ENCODE assay signal across 9 mouse cellular contexts in the genomic region with DNA sequence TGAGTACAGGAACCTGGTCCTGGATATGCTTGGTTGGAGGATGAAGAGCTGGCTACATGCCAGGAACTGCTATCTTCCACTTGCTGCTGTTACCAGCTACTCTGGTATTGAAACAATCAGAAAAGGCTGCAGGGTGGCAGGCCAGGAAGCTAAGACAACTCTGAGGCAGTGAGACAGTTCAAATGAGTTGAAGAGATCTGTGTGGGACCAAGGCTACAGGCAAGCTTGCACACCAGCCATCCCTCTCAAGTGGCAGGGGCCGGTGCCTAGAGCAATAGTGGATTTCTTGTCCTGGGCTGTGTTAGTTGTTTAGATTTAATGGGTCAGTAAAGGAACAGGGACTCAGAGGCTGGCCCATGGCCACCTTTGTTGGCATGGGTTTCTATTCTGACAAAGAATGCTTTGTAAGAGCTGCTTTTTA. TPM values are rescaled to one million over a fixed set of nuclear protein-coding genes. Genes with fewer than 3 reads are reported as not detected.
DNase-seq lines count a peak whose midpoint lies in the region; ATAC-seq and TF ChIP-seq lines count a peak whose summit lies in the region.
"Had no signal": no experiment of that assay in that cellular context is flagged by ENCODE, and none has a peak within 500 bp of the region (broad histone marks: within the 10 kb centered on the region; RNA-seq: fewer than 3 reads in every experiment).

No protein-coding gene starts in this region.

- TF ChIP-seq CTCF in brain, embryonic 14.5 days (IDR thresholded peaks at IDR 0.05; ENCODE audit: borderline replicate concordance, extremely low read depth, insufficient read depth, insufficient read length): no peak

- no peak overlapping the region for H3K4me3 ChIP-seq in embryonic facial prominence, embryonic 15.5 days (replicated peaks)
- H3K4me3 ChIP-seq: liver, embryonic 13.5 days had no signal

- peaks cover 95% of the 10 kb centered on the region for H3K36me3 ChIP-seq in embryonic facial prominence, embryonic 15.5 days

- H3K4me1 ChIP-seq in embryonic facial prominence, embryonic 15.5 days: no peaks in the 10 kb centered on the region
- H3K4me1 ChIP-seq: liver, embryonic 13.5 days had no signal

- no peaks in the 10 kb centered on the region for H3K9me3 ChIP-seq in embryonic facial prominence, embryonic 15.5 days (replicated peaks)
- H3K9me3 ChIP-seq: liver, embryonic 13.5 days had no signal

- ATAC-seq in embryonic facial prominence, embryonic 15.5 days (ENCODE audit: insufficient number of reproducible peaks, low FRiP score, low TSS enrichment, low read depth): no peak

- H3K4me2 ChIP-seq in embryonic facial prominence, embryonic 15.5 days (replicated peaks): no peak overlapping the region
- H3K4me2 ChIP-seq: liver, embryonic 13.5 days had no signal

- peak overlapping the region; percentile 48; the same call in 1 of the 2 replicates for H3K27ac ChIP-seq in embryonic facial prominence, embryonic 15.5 days (replicated peaks)
- H3K27ac ChIP-seq: liver, embryonic 13.5 days had no signal

- 81% methylated on average over 1 of the region's 1 CpGs for WGBS in embryonic facial prominence, embryonic 15.5 days

- no peaks in the 10 kb centered on the region for H3K27me3 ChIP-seq in embryonic facial prominence, embryonic 15.5 days
- H3K27me3 ChIP-seq: liver, embryonic 13.5 days had no signal

- DNase-seq in left cerebral cortex, postnatal 4 days: peak; percentile 25
- no peak for DNase-seq in left cerebral cortex, adult 18-20 months (ENCODE audit: low spot score in 2 of 2)
- peak; percentile 82 for DNase-seq in brain, embryonic 14.5 days (ENCODE audit: low read depth)
- DNase-seq in kidney, postnatal 36 days: peak; percentile 24 to 45
- DNase-seq in urinary bladder, postnatal 4 days (ENCODE audit: low spot score in 2 of 2): no peak
- DNase-seq in thymus, postnatal 14 days: no peak
- no peak for DNase-seq in gastrocnemius, postnatal 36 days
- DNase-seq: liver, embryonic 13.5 days had no signal

- TF ChIP-seq POLR2A in brain, embryonic 14.5 days (IDR thresholded peaks at IDR 0.05; ENCODE audit: borderline replicate concordance, extremely low read depth, insufficient read depth, insufficient read length, poor library complexity, severe bottlenecking): no peak

- intact Hi-C loops in left cerebral cortex, postnatal 4 days (cut with DNase I): no loop called here
- intact Hi-C loops in gastrocnemius, postnatal 36 days (cut with DNase I): no loop called here

- no peak overlapping the region for H3K9ac ChIP-seq in embryonic facial prominence, embryonic 15.5 days
- H3K9ac ChIP-seq: liver, embryonic 13.5 days had no signal

RNA-seq across cellular contexts. Expression of a gene that starts 54.1 kb away (rescaled TPM):
- total RNA-seq in left cerebral cortex, postnatal 4 days (2021): 100 to 1,000 TPM; 194 to 205 TPM
- total RNA-seq in left cerebral cortex, adult 18-20 months (2021): 10 to 100 TPM; 88.7 to 93.5 TPM
- 203 TPM in 2 replicates for polyA plus RNA-seq in brain, embryonic 14.5 days (2012; rRNA removed)
- 39.6 and 40.2 TPM in 2 replicates for polyA plus RNA-seq in embryonic facial prominence, embryonic 15.5 days (2015; fragmentation: Nextera tagmentation; extraction: Ambion mirVana)
- total RNA-seq in gastrocnemius, postnatal 36 days (2021): 10 to 100 TPM; 14.7 to 20.4 TPM

Comparison
In these comparisons a context has a peak if more than half of its experiments do, and no peak if none do; other contexts are left out.
1. DNase-seq: peak in left cerebral cortex, postnatal 4 days (single experiment), brain, embryonic 14.5 days (single experiment) and kidney, postnatal 36 days (2 of 2); none in left cerebral cortex, adult 18-20 months (0 of 2), urinary bladder, postnatal 4 days (0 of 2), thymus, postnatal 14 days (single experiment) and gastrocnemius, postnatal 36 days (0 of 2).
2. RNA of a gene that starts 54.1 kb away (total RNA-seq): 194 to 205 TPM in left cerebral cortex, postnatal 4 days and 88.7 to 93.5 TPM in left cerebral cortex, adult 18-20 months; 14.7 to 20.4 TPM in gastrocnemius, postnatal 36 days; every median in the first group is over 4 times any median in the second.